Mouse (Mus musculus) thymus, adult 2 months (tissue): Measurements from ENCODE around the gene Rasl11b. TPM values are rescaled to one million over a fixed set of nuclear protein-coding genes. Genes with fewer than 3 reads are reported as not detected.

Experiments used
- DNase-seq: peaks from one replicate; pipeline ENCODE4 v3.0.0; 2021
- H3K27ac ChIP-seq: fragments of 200-500 bp; 2 replicates; pipeline ENCODE4 v1.5.1; 2012; ENCODE audit warnings: low read length, control low read depth; ENCODE audit not compliant: control insufficient read depth, insufficient read depth
- H3K27me3 ChIP-seq: fragments of 200-500 bp; 2 replicates; pipeline ENCODE4 v1.6.1; 2012; ENCODE audit warnings: mild to moderate bottlenecking, low read length, moderate library complexity, mixed read lengths; ENCODE audit not compliant: control insufficient read depth, insufficient read depth
- H3K36me3 ChIP-seq: fragments of 200-500 bp; 2 replicates; pipeline ENCODE4 v1.6.1; 2012; ENCODE audit warnings: mild to moderate bottlenecking, low read length, moderate library complexity; ENCODE audit not compliant: control insufficient read depth, insufficient read depth
- H3K4me1 ChIP-seq: fragments of 200-500 bp; replicated peaks from 2 replicates; pipeline ENCODE4 v1.6.1; 2012; ENCODE audit warnings: low read length; ENCODE audit not compliant: control insufficient read depth, insufficient read depth
- H3K4me3 ChIP-seq: fragments of 200-500 bp; 2 replicates; pipeline ENCODE4 v1.5.1; 2012; ENCODE audit warnings: mild to moderate bottlenecking, low read length, control low read depth, moderate library complexity; ENCODE audit not compliant: control insufficient read depth, insufficient read depth
- CTCF ChIP-seq: fragments of 200-500 bp; IDR thresholded peaks from 2 replicates; pipeline ENCODE4 v1.5.1; 2012; ENCODE audit warnings: mild to moderate bottlenecking, control low read depth, low read length, moderate library complexity, borderline replicate concordance; ENCODE audit not compliant: control insufficient read depth, poor library complexity, insufficient read depth; ENCODE audit errors: extremely low read depth
- POLR2A ChIP-seq: fragments of 200-500 bp; IDR thresholded peaks from 2 replicates; pipeline ENCODE4 v1.6.1; 2012; ENCODE audit warnings: mild to moderate bottlenecking, low read length, control low read depth, moderate library complexity; ENCODE audit not compliant: control insufficient read depth, poor library complexity, insufficient read depth; ENCODE audit errors: extremely low read depth
- WGBS: fragments of 180-500 bp; shearing (Covaris S2); methylation state at CpG from one replicate; pipeline ENCODE4 v1.1.7; 2018; 5-methylcytosine and 5-hydroxymethylcytosine counted together
- polyA plus RNA-seq: library from polyadenylated mRNA; depleted of rRNA; stranded (reverse); fragments of >200 nt; gene quantifications from 2 replicates; pipeline ENCODE4 v1.2.3, GENCODE M21; 2012; rRNA removed

The Rasl11b gene
- 30.9 and 33.9 TPM in 2 replicates for polyA plus RNA-seq

DNA sequence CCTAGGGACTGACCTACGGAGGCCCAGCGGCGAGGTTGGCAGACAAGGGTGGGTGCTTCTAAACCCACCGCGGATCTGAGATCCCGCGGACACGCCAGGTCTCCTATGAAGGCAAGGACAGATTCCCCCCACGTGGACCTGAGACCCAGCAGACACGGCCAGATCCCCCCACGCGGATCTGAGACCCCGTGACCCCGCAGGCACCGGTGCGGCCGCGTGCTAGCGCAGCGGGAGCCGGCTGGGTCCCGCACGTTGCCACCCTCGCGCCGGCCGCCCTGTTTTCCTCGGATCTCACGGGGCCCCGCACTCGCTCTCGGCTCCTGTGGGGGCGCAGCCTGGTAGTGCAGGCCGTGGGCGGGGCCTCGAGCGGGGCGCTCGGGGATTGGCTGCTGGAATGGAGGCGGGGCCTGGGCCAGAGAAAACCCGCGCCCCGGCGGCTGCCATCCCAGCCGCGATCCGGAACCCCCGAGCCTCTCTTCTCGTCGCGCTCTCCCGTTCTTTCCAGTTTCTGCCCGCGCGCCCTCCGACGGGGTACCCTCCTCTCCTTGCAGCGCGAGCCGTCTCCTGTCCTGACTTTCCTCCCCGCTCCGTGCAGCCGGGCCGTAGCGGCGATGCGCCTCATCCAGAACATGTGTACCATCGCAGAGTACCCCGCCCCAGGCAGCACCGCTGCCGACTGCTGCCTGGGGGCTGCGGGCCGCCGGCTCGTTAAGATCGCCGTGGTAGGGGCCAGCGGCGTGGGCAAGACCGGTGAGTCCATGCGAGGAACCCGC is at the start of gene Rasl11b:
Gene Rasl11b, plus strand, starts transcription at position 446 of the 773 bp plus-strand sequence.
- 1% methylated on average over 82 of the region's 82 CpGs for WGBS
- Histone ChIP-seq H3K36me3 (peaks cover 13% of the 10 kb centered on the region), H3K27ac (peak within 1 kb of the TSS; percentile 17), H3K27me3 (no peaks in the 10 kb centered on the region), H3K4me3 (peak within 1 kb of the TSS; percentile 80), H3K4me1 (peaks cover 40% of the 10 kb centered on the region)
- peak; percentile 97 for DNase-seq
- peak; percentile 96 for TF ChIP-seq POLR2A
- 0 out of 2 replicates have a peak, but pooled peaks have one; percentile 40 for TF ChIP-seq CTCF

DNA sequence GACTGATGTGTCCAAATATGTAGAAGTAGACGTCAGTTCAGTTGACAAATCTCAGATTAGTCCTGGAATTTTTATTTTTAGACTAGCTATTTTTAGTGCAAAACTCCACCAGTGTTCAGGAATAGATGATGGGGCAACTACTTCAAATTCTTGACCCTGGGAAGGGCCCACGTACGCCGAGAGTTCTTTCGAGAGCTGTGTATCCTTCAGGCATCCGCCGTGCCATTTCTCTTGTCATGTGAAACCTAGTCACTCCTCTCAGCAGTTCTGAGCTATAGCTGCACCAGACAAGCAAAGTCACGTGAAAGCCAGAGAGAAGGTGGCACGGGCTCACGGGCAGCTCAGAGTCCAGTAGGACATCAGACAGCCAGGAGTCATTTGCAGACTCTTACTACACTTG is 47.5 kb upstream of the Rasl11b start:
- TF ChIP-seq POLR2A = no peak
- TF ChIP-seq CTCF = no peak

DNA sequence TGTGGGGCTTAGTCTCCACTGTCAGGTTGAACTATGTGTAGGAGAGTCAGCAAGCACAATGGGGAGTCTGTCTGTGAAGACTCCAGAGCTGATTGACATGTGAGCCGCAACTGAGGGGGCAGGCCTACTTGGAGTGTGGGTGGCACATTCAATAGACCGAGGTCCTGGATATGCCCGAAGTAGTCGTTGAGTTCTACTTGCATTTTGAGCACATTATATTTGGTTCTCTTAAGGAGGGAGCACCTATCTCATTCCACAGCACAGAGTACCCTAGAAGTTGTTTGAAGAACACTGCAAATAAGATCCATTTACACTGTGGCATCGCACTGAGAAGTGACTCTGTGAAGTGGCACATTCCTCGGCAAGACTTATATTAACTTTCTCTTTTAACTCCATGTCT is 45.1 kb upstream of the Rasl11b start:
- 97% methylated on average over 6 of the region's 6 CpGs for WGBS
- Histone ChIP-seq H3K4me3 (no peak overlapping the region), H3K4me1 (no peaks in the 10 kb centered on the region), H3K27me3 (no peaks in the 10 kb centered on the region), H3K36me3 (no peaks in the 10 kb centered on the region), H3K27ac (no peak overlapping the region)
- no peak for DNase-seq
- no peak for TF ChIP-seq POLR2A
- TF ChIP-seq CTCF = no peak

More for the DNA sequence above, 47.5 kb upstream of the Rasl11b start:
- DNase-seq = no peak
- 94% methylated on average over 10 of the region's 10 CpGs for WGBS
- H3K27me3 ChIP-seq = no peaks in the 10 kb centered on the region
- no peaks in the 10 kb centered on the region for H3K4me1 ChIP-seq
- H3K27ac ChIP-seq = no peak overlapping the region
- no peaks in the 10 kb centered on the region for H3K36me3 ChIP-seq
- H3K4me3 ChIP-seq = no peak overlapping the region

DNA sequence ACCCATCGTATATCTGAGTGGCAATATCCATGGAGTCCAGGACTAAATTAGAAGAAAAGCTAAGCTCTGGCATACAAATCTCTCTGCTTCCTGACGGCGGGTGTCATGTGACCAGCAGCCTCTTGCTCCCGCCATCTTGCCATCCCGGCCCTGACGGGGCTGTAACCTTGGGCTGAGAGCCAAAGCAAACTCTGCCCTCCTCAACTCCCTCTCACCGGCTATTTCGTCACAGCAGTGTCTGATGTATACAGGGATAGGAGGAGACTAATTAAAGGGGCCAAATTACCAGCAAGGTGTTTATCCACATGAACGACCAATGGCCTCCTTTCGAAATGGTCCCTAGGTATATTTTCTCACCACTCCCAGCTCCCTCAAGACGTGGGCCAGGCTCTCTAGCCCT is 43.3 kb upstream of the Rasl11b start:
- Histone ChIP-seq H3K4me3 (no peak overlapping the region), H3K4me1 (no peaks in the 10 kb centered on the region), H3K27ac (no peak overlapping the region), H3K36me3 (no peaks in the 10 kb centered on the region), H3K27me3 (no peaks in the 10 kb centered on the region)
- DNase-seq = no peak
- no peak for TF ChIP-seq POLR2A
- TF ChIP-seq CTCF = no peak
- 93% methylated on average over 11 of the region's 11 CpGs for WGBS

DNA sequence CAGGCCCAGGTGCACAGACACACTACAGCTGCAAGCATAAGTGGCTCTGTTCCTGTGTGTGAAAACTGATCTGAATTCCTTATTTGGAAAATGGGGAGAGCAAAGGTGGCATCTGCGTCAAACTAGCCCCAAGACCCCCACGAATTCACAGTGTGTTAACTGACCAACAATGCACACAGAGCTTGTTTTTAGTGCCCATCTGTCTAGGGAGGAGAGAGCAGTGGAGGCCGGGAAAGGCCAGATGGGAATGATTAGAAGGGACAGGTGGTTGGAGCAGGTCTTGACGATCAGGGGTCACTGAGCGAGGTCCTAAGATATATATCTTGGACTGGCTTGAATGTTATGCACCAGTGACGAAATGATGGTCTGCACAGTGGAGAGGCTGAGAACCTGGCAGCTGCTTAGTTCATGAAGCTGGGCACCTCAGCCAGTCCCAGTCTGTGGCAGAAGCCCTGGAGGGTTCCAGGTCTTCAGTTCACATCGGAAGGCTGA is 39.2 kb upstream of the Rasl11b start:
- WGBS = 93% methylated on average over 7 of the region's 7 CpGs
- no peak for DNase-seq
- no peaks in the 10 kb centered on the region for H3K4me1 ChIP-seq
- no peak overlapping the region for H3K4me3 ChIP-seq
- no peaks in the 10 kb centered on the region for H3K36me3 ChIP-seq
- no peak overlapping the region for H3K27ac ChIP-seq
- TF ChIP-seq CTCF (no peak), POLR2A (no peak)
- no peaks in the 10 kb centered on the region for H3K27me3 ChIP-seq

DNA sequence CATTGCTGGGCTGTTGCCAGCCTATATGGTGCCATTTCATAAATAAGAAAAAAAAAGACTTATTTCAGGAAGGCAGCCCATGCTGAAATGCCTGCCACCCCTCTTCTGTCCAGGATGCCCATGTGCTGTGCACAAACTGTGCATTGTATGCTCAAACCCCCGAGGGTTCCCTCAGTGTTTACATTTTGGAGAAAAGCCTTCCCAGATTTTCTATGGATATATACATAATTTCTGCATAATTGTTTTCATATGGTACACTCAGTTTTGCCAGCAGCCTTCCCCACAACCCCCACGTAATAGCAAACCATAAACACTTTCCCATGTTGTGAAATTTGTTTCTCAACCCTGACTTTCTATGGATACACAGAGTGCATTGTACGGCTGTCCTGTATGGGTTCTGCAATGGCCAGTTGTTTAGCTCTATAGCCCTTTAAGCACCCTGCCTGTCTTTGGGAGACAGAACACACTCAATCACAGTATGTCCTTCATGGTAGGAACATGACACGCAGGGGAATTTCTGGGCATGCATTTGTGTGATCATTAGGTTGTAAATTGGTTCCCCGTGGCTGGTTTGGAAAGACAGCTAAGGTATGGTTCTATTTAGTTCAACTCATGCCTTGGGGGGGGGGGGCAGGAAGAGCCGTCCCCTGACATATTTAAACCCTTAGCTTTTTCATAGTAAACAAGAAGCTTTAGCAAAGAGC is 36.0 kb upstream of the Rasl11b start:
- no peak for DNase-seq
- no peak overlapping the region for H3K27ac ChIP-seq
- H3K4me3 ChIP-seq = no peak overlapping the region
- no peak for TF ChIP-seq CTCF
- TF ChIP-seq POLR2A = no peak
- no peaks in the 10 kb centered on the region for H3K4me1 ChIP-seq
- no peaks in the 10 kb centered on the region for H3K36me3 ChIP-seq
- 97% methylated on average over 6 of the region's 6 CpGs for WGBS
- H3K27me3 ChIP-seq = no peaks in the 10 kb centered on the region
